22 mouse cellular contexts compared by ENCODE assay signal in genomic region chr10:61328927-61329326, GRCm38 (mm10). TPM values are rescaled to one million over a fixed set of nuclear protein-coding genes. Genes with fewer than 3 reads are reported as not detected.
DNase-seq lines count a peak whose midpoint lies in the region; ATAC-seq and TF ChIP-seq lines count a peak whose summit lies in the region.
"Had no signal": no experiment of that assay in that cellular context is flagged by ENCODE, and none has a peak within 500 bp of the region (broad histone marks: within the 10 kb centered on the region; RNA-seq: fewer than 3 reads in every experiment).

No protein-coding gene starts in this region.

- no peaks in the 10 kb centered on the region for H3K4me1 ChIP-seq in midbrain, embryonic 16.5 days (ENCODE audit: control insufficient read depth, insufficient read depth, low read length)
- H3K4me1 ChIP-seq: liver, embryonic 15.5 days had no signal

- H3K27me3 ChIP-seq in Patski: no peaks in the 10 kb centered on the region
- no peaks in the 10 kb centered on the region for H3K27me3 ChIP-seq in midbrain, embryonic 16.5 days (ENCODE audit: control insufficient read depth, insufficient read depth, low read depth, low read length)
- H3K27me3 ChIP-seq: forebrain, embryonic 12.5 days; heart, embryonic 15.5 days; limb, embryonic 12.5 days; liver, embryonic 15.5 days had no signal

- POLR2A ChIA-PET in Patski (lab: Charles Lee): interaction anchor here (0.8 to 0.9 kb wide), 2 partner anchors 57 to 98 kb away, joined by 3 read pairs; no protein-coding TSS in a partner anchor

- H3K9ac ChIP-seq in midbrain, embryonic 16.5 days (ENCODE audit: low read depth, low read length): no peak overlapping the region
- H3K9ac ChIP-seq: embryonic facial prominence, embryonic 12.5 days; forebrain, embryonic 12.5 days; heart, embryonic 15.5 days; limb, embryonic 12.5 days; liver, embryonic 15.5 days had no signal

- H3K4me2 ChIP-seq in midbrain, embryonic 16.5 days (ENCODE audit: low read length): no peak overlapping the region
- H3K4me2 ChIP-seq: embryonic facial prominence, embryonic 12.5 days; forebrain, embryonic 12.5 days; heart, embryonic 15.5 days; limb, embryonic 12.5 days; liver, embryonic 15.5 days had no signal

- CTCF ChIA-PET in Patski (lab: Charles Lee): no interaction called here

- ATAC-seq in Patski: peak; percentile 48
- ATAC-seq in midbrain, embryonic 16.5 days: peak; percentile 66; the same call in 1 of the 2 replicates
- no peak for ATAC-seq in erythroid progenitor cell, adult 5-6 weeks (replicated peaks; ENCODE audit: low FRiP score, poor library complexity, severe bottlenecking)
- ATAC-seq: inflammation-experienced regulatory T-cells, adult 6 months had no signal

- in situ Hi-C loops in Patski (cut with MboI; ENCODE audit: low pct_unique_long_range_greater_than_20kb): no loop called here

- H3K9me3 ChIP-seq in midbrain, embryonic 16.5 days (replicated peaks; ENCODE audit: control insufficient read depth, low read length, poor library complexity, severe bottlenecking): no peaks in the 10 kb centered on the region
- H3K9me3 ChIP-seq: embryonic facial prominence, embryonic 12.5 days; forebrain, embryonic 12.5 days; heart, embryonic 15.5 days; limb, embryonic 12.5 days; liver, embryonic 15.5 days had no signal

- no peak overlapping the region for H3K27ac ChIP-seq in midbrain, embryonic 16.5 days (ENCODE audit: low read length)
- H3K27ac ChIP-seq: embryonic facial prominence, embryonic 12.5 days; forebrain, embryonic 12.5 days; heart, embryonic 15.5 days; kidney, postnatal 0 days; liver, embryonic 15.5 days had no signal

- WGBS in midbrain, embryonic 16.5 days: 40% methylated on average over 7 of the region's 7 CpGs

- no peak overlapping the region for H3K4me3 ChIP-seq in midbrain, embryonic 16.5 days (ENCODE audit: low read depth, low read length)
- H3K4me3 ChIP-seq: embryonic facial prominence, embryonic 12.5 days; forebrain, embryonic 12.5 days; heart, embryonic 15.5 days; limb, embryonic 12.5 days; liver, embryonic 15.5 days had no signal

- no peaks in the 10 kb centered on the region for H3K36me3 ChIP-seq in midbrain, embryonic 16.5 days (ENCODE audit: control insufficient read depth, insufficient read depth, low read length)
- H3K36me3 ChIP-seq: limb, embryonic 12.5 days; liver, embryonic 15.5 days had no signal

- peak; percentile 44 for DNase-seq in embryo, embryonic 10 days (ENCODE audit: low spot score)
- DNase-seq in embryo, embryonic 10.5 days (ENCODE audit: low spot score): no peak
- DNase-seq in Patski (ENCODE audit: low read depth, low spot score): no peak
- DNase-seq in gastrocnemius, postnatal 10 days: peak; percentile 35
- DNase-seq in left cerebral cortex, adult 18-20 months (ENCODE audit: low spot score in 2 of 2): no peak
- no peak for DNase-seq in c-Kit-positive CD71-positive TER-119-positive erythroid progenitor cells, embryonic 14.5 days (ENCODE audit: low spot score)
- DNase-seq: cerebellum, adult 9-11 months; layer of hippocampus, postnatal 36 days; lung, postnatal 14 days; right cerebral cortex, postnatal 4 days; thymus, postnatal 14 days had no signal

- no peak for TF ChIP-seq CTCF in Patski (IDR thresholded peaks at IDR 0.05)

RNA-seq across cellular contexts. Expression of gene Prf1, which starts 31.3 kb away (rescaled TPM):
- not detected for polyA plus RNA-seq in Patski (2021)
- not detected for total RNA-seq in gastrocnemius, postnatal 10 days (2021)
- polyA plus RNA-seq in midbrain, embryonic 16.5 days (2015; fragmentation: Nextera tagmentation; extraction: Ambion mirVana): not detected in 2 replicates
- not detected for total RNA-seq in left cerebral cortex, adult 18-20 months (2021)
- not detected in 2 replicates for total RNA-seq in erythroid progenitor cell, adult 5-6 weeks (2015; ENCODE audit: low replicate concordance)
- total RNA-seq in erythroid progenitor cell, adult 5-6 weeks (2017; ENCODE audit: low replicate concordance): not detected in 2 replicates
- total RNA-seq: gastrocnemius, postnatal 36 days; layer of hippocampus, postnatal 36 days had no signal
- polyA plus RNA-seq: embryonic facial prominence, embryonic 12.5 days; forebrain, embryonic 12.5 days; limb, embryonic 12.5 days; stomach, embryonic 14.5 days had no signal

RNA-seq across cellular contexts. Expression of gene Pald1, which starts 54.4 kb away (rescaled TPM):
- 14.5 TPM for polyA plus RNA-seq in Patski (2021)
- total RNA-seq in gastrocnemius, postnatal 10 days (2021): 10 to 100 TPM; 18.5 to 28.3 TPM
- 20.2 and 20.6 TPM in 2 replicates for polyA plus RNA-seq in midbrain, embryonic 16.5 days (2015; fragmentation: Nextera tagmentation; extraction: Ambion mirVana)
- total RNA-seq in left cerebral cortex, adult 18-20 months (2021): 1 to 10 TPM; 6.8 to 8.5 TPM
- not detected in 2 replicates for total RNA-seq in erythroid progenitor cell, adult 5-6 weeks (2015; ENCODE audit: low replicate concordance)
- total RNA-seq in erythroid progenitor cell, adult 5-6 weeks (2017; ENCODE audit: low replicate concordance): 0.39 TPM in 1 of 2 replicates, not detected in the other

RNA-seq across cellular contexts. Expression of gene Adamts14, which starts 55.7 kb away (rescaled TPM):
- 13.2 TPM for polyA plus RNA-seq in Patski (2021)
- 1 to 10 TPM; 4.7 to 8.0 TPM for total RNA-seq in gastrocnemius, postnatal 10 days (2021)
- 0.24 and 0.29 TPM in 2 replicates for polyA plus RNA-seq in midbrain, embryonic 16.5 days (2015; fragmentation: Nextera tagmentation; extraction: Ambion mirVana)
- under 1 TPM; 0.14 to 0.23 TPM for total RNA-seq in left cerebral cortex, adult 18-20 months (2021)
- 1.3 TPM in 1 of 2 replicates, not detected in the other for total RNA-seq in erythroid progenitor cell, adult 5-6 weeks (2015; ENCODE audit: low replicate concordance)
- 0.39 TPM in 1 of 2 replicates, not detected in the other for total RNA-seq in erythroid progenitor cell, adult 5-6 weeks (2017; ENCODE audit: low replicate concordance)
- polyA plus RNA-seq: inflammation-experienced regulatory T-cells, adult 6 months had no signal

Comparison
In these comparisons a context has a peak if more than half of its experiments do, and no peak if none do; other contexts are left out.
1. DNase-seq: peak in embryo, embryonic 10 days (single experiment) and gastrocnemius, postnatal 10 days (single experiment); none in embryo, embryonic 10.5 days (single experiment), Patski (single experiment), left cerebral cortex, adult 18-20 months (0 of 2) and c-Kit-positive CD71-positive TER-119-positive erythroid progenitor cells, embryonic 14.5 days (single experiment).
2. RNA of gene Pald1, which starts 54.4 kb away (total RNA-seq): 18.5 to 28.3 TPM in gastrocnemius, postnatal 10 days and 6.8 to 8.5 TPM in left cerebral cortex, adult 18-20 months; 0.39 TPM in erythroid progenitor cell, adult 5-6 weeks; every median in the first group is over 4 times any median in the second.